In genomic region chr13:60318436-60319020, GRCm38 (mm10) we compare ENCODE assay signal across 24 mouse cellular contexts.
DNase-seq lines count a peak whose midpoint lies in the region; ATAC-seq and TF ChIP-seq lines count a peak whose summit lies in the region.
"Had no signal": no experiment of that assay in that cellular context is flagged by ENCODE, and none has a peak within 500 bp of the region (broad histone marks: within the 10 kb centered on the region; RNA-seq: fewer than 3 reads in every experiment).

No protein-coding gene starts in this region.

- H3K27ac ChIP-seq in gastrocnemius, adult 2 months, result peak overlapping the region; percentile 31; the same call in 1 of the 2 replicates
- no peak overlapping the region for H3K27ac ChIP-seq in heart, embryonic 12.5 days (ENCODE audit: poor library complexity, severe bottlenecking)
- H3K27ac ChIP-seq in limb, embryonic 10.5 days, result no peak overlapping the region
- H3K27ac ChIP-seq: heart, embryonic 13.5 days; hindbrain, embryonic 14.5 days; liver, embryonic 14.5 days; lung, embryonic 15.5 days; midbrain, embryonic 10.5 days had no signal

- intact Hi-C loops in gastrocnemius, adult 2 months (cut with DNase I), result no loop called here
- intact Hi-C loops in gastrocnemius, postnatal 36 days (cut with DNase I), result no loop called here
- intact Hi-C loops in heart, postnatal 10 days (cut with DNase I), result no loop called here

- H3K36me3 ChIP-seq in heart, embryonic 12.5 days, result no peaks in the 10 kb centered on the region
- no peaks in the 10 kb centered on the region for H3K36me3 ChIP-seq in limb, embryonic 10.5 days
- H3K36me3 ChIP-seq: heart, embryonic 13.5 days; limb, embryonic 15.5 days; lung, embryonic 15.5 days; midbrain, embryonic 10.5 days had no signal

- no peak for ATAC-seq in heart, embryonic 12.5 days (ENCODE audit: insufficient number of reproducible peaks, low FRiP score)
- ATAC-seq: inflammation-experienced regulatory T-cells, adult 6 months; midbrain, embryonic 16.5 days; Patski had no signal

- no peaks in the 10 kb centered on the region for H3K27me3 ChIP-seq in heart, embryonic 12.5 days (replicated peaks)
- no peaks in the 10 kb centered on the region for H3K27me3 ChIP-seq in limb, embryonic 10.5 days (ENCODE audit: low read depth, poor library complexity, severe bottlenecking)
- H3K27me3 ChIP-seq: heart, embryonic 13.5 days; limb, embryonic 15.5 days; lung, embryonic 15.5 days; Patski had no signal

- H3K4me1 ChIP-seq in heart, embryonic 12.5 days (replicated peaks), result no peaks in the 10 kb centered on the region
- H3K4me1 ChIP-seq in limb, embryonic 10.5 days, result no peaks in the 10 kb centered on the region
- H3K4me1 ChIP-seq: heart, embryonic 13.5 days; limb, embryonic 15.5 days; lung, embryonic 15.5 days; midbrain, embryonic 10.5 days had no signal

- H3K9me3 ChIP-seq in heart, embryonic 12.5 days (replicated peaks), result no peaks in the 10 kb centered on the region
- H3K9me3 ChIP-seq in limb, embryonic 10.5 days (replicated peaks), result no peaks in the 10 kb centered on the region
- H3K9me3 ChIP-seq: heart, embryonic 13.5 days; limb, embryonic 15.5 days; lung, embryonic 15.5 days; midbrain, embryonic 10.5 days had no signal

- WGBS in heart, embryonic 12.5 days, result 72% methylated on average over 8 of the region's 8 CpGs
- 82% methylated on average over 8 of the region's 8 CpGs for WGBS in limb, embryonic 10.5 days

- H3K9ac ChIP-seq in heart, embryonic 12.5 days, result no peak overlapping the region
- H3K9ac ChIP-seq: heart, embryonic 13.5 days; hindbrain, embryonic 14.5 days; limb, embryonic 15.5 days; liver, embryonic 14.5 days; lung, embryonic 15.5 days had no signal

- H3K4me2 ChIP-seq in heart, embryonic 12.5 days, result no peak overlapping the region
- H3K4me2 ChIP-seq: heart, embryonic 13.5 days; hindbrain, embryonic 14.5 days; limb, embryonic 15.5 days; lung, embryonic 15.5 days had no signal

- no peak overlapping the region for H3K4me3 ChIP-seq in gastrocnemius, adult 2 months
- H3K4me3 ChIP-seq in heart, embryonic 12.5 days, result no peak overlapping the region
- H3K4me3 ChIP-seq in limb, embryonic 10.5 days, result no peak overlapping the region
- H3K4me3 ChIP-seq: heart, embryonic 13.5 days; limb, embryonic 15.5 days; lung, embryonic 15.5 days; midbrain, embryonic 10.5 days had no signal

- no peak for DNase-seq in gastrocnemius, adult 2 months
- no peak for DNase-seq in gastrocnemius, postnatal 36 days
- peak; percentile 33 to 34 for DNase-seq in heart, postnatal 10 days
- peak; percentile 9 for DNase-seq in MN1 (ENCODE audit: low spot score)
- DNase-seq in skeletal muscle tissue, adult 2 months (ENCODE audit: low read depth, low spot score), result peak; percentile 42
- no peak for DNase-seq in limb, embryonic 10.5 days (ENCODE audit: low spot score)
- DNase-seq in cerebellum, postnatal 36 days, result no peak
- DNase-seq: adrenal gland, adult 2 months; cerebellum, adult 11 months; cerebellum, adult 9-11 months; heart, postnatal 4 days; kidney, postnatal 25 days; right cerebral cortex, adult 18-20 months; right cerebral cortex, postnatal 4 days had no signal

- no peak for TF ChIP-seq CTCF in gastrocnemius, adult 2 months (IDR thresholded peaks at IDR 0.05)

Comparison
In these comparisons a context has a peak if more than half of its experiments do, and no peak if none do; other contexts are left out.
1. DNase-seq: peak in heart, postnatal 10 days (2 of 2), MN1 (single experiment) and skeletal muscle tissue, adult 2 months (single experiment); none in gastrocnemius, adult 2 months (single experiment), gastrocnemius, postnatal 36 days (0 of 2), limb, embryonic 10.5 days (single experiment) and cerebellum, postnatal 36 days (0 of 2).